Mouse (Mus musculus) thymus, adult 2 months (tissue): ENCODE data around the gene Trat1. TPM values are rescaled to one million over a fixed set of nuclear protein-coding genes. Genes with fewer than 3 reads are reported as not detected.
A peak's percentile ranks its signal among the peaks of the same experiment; 100 is the strongest.

Experiments used
- DNase-seq: peaks from one replicate; pipeline ENCODE4 v3.0.0; 2021
- H3K27ac ChIP-seq: fragments of 200-500 bp; 2 replicates; pipeline ENCODE4 v1.5.1; 2012; ENCODE audit warnings: low read length, control low read depth; ENCODE audit not compliant: control insufficient read depth, insufficient read depth
- H3K27me3 ChIP-seq: fragments of 200-500 bp; 2 replicates; pipeline ENCODE4 v1.6.1; 2012; ENCODE audit warnings: mild to moderate bottlenecking, low read length, moderate library complexity, mixed read lengths; ENCODE audit not compliant: control insufficient read depth, insufficient read depth
- H3K36me3 ChIP-seq: fragments of 200-500 bp; 2 replicates; pipeline ENCODE4 v1.6.1; 2012; ENCODE audit warnings: mild to moderate bottlenecking, low read length, moderate library complexity; ENCODE audit not compliant: control insufficient read depth, insufficient read depth
- H3K4me1 ChIP-seq: fragments of 200-500 bp; replicated peaks from 2 replicates; pipeline ENCODE4 v1.6.1; 2012; ENCODE audit warnings: low read length; ENCODE audit not compliant: control insufficient read depth, insufficient read depth
- H3K4me3 ChIP-seq: fragments of 200-500 bp; 2 replicates; pipeline ENCODE4 v1.5.1; 2012; ENCODE audit warnings: mild to moderate bottlenecking, low read length, control low read depth, moderate library complexity; ENCODE audit not compliant: control insufficient read depth, insufficient read depth
- CTCF ChIP-seq: fragments of 200-500 bp; IDR thresholded peaks from 2 replicates; pipeline ENCODE4 v1.5.1; 2012; ENCODE audit warnings: mild to moderate bottlenecking, control low read depth, low read length, moderate library complexity, borderline replicate concordance; ENCODE audit not compliant: control insufficient read depth, poor library complexity, insufficient read depth; ENCODE audit errors: extremely low read depth
- POLR2A ChIP-seq: fragments of 200-500 bp; IDR thresholded peaks from 2 replicates; pipeline ENCODE4 v1.6.1; 2012; ENCODE audit warnings: mild to moderate bottlenecking, low read length, control low read depth, moderate library complexity; ENCODE audit not compliant: control insufficient read depth, poor library complexity, insufficient read depth; ENCODE audit errors: extremely low read depth
- WGBS: fragments of 180-500 bp; shearing (Covaris S2); methylation state at CpG from one replicate; pipeline ENCODE4 v1.1.7; 2018; 5-methylcytosine and 5-hydroxymethylcytosine counted together
- polyA plus RNA-seq: library from polyadenylated mRNA; depleted of rRNA; stranded (reverse); fragments of >200 nt; gene quantifications from 2 replicates; pipeline ENCODE4 v1.2.3, GENCODE M21; 2012

The Trat1 gene
- polyA plus RNA-seq, 1 experiment, result 34.4 TPM

DNA sequence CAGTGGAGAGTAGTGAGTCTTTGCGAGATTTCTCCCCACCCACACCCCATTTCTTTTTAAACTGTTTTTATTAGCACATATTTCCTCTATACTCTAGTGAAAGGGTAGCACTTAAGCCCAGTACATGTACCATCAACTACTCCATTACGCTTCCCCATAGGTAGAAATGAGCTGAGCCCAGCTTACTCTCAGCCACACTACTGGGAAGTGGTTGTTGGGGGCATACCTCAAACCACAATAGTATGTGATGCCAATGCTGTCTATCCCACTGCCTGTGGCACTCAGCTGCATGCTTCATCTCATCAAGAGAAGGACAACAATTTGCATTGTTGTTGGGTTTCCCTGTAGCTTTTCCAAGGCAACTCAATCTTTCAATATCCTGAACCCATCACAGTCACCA lies 29.1 kb upstream of the Trat1 start:
- H3K27me3 ChIP-seq, result no peaks in the 10 kb centered on the region
- H3K36me3 ChIP-seq, result no peaks in the 10 kb centered on the region
- peaks cover 6% of the 10 kb centered on the region for H3K4me1 ChIP-seq
- no peak overlapping the region for H3K4me3 ChIP-seq
- TF ChIP-seq POLR2A, result no peak
- no peak for TF ChIP-seq CTCF
- WGBS, result 22% methylated on average over 2 of the region's 2 CpGs
- peak; percentile 31 for DNase-seq
- no peak overlapping the region for H3K27ac ChIP-seq

GRCm38 (mm10) chr16:48799470-48799869 lies 27.6 kb upstream of the Trat1 start:
- WGBS, result 90% methylated on average over 3 of the region's 3 CpGs
- TF ChIP-seq POLR2A (no peak), CTCF (no peak)
- H3K4me1 ChIP-seq, result peaks cover 6% of the 10 kb centered on the region
- DNase-seq, result no peak
- no peaks in the 10 kb centered on the region for H3K36me3 ChIP-seq
- H3K4me3 ChIP-seq, result no peak overlapping the region
- H3K27ac ChIP-seq, result no peak overlapping the region
- no peaks in the 10 kb centered on the region for H3K27me3 ChIP-seq

DNA sequence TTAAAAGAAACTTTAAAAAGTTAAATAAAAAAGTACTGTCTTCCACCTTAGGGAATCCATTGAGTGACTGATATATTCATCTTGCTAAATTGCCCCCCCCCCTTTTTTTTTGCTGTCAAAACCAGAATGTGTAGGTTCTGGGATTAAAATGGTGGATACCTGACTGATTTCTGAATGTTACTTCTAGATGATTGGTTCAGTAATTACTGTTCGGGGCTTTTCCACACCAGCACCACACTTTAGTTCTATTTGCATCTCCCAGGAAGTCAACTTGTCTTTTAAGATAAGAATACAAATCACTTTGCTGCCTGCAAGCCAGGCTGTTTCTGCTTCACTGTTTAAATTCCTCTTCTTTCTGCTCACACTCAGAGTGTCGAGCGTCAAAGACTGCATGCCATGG lies 26.5 kb upstream of the Trat1 start:
- Histone ChIP-seq H3K27me3 (no peaks in the 10 kb centered on the region), H3K27ac (no peak overlapping the region), H3K36me3 (no peaks in the 10 kb centered on the region), H3K4me3 (no peak overlapping the region), H3K4me1 (peaks cover 6% of the 10 kb centered on the region)
- DNase-seq, result no peak
- TF ChIP-seq POLR2A (no peak), CTCF (no peak)
- WGBS, result 44% methylated on average over 3 of the region's 3 CpGs

DNA sequence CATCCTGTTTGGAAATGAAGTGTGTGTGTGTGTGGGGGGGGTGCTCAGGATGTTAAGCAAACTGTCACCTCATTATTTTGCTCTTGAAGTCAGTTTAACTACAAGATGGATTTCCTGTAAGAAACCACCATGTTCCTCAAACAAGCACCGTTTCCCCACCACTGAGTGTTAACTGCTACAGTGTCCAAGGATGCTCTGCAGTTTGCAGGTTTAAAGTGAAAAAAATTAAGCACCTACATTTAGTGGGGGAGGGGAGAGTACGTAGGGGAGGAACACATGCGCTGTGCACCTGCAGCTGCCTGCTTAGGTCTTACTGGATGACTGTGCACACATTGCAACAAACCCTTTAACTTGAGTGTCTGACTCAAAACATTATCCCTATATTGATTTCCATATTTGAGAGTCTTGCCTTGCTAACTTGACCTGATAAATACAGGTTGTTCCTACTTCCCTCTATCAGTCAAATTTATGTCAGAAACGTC lies 16.9 kb upstream of the Trat1 start:
- Histone ChIP-seq H3K27ac (peak overlapping the region; percentile 73), H3K27me3 (no peaks in the 10 kb centered on the region), H3K4me1 (peaks cover 10% of the 10 kb centered on the region), H3K4me3 (no peak overlapping the region), H3K36me3 (no peaks in the 10 kb centered on the region)
- WGBS, result 4% methylated on average over 4 of the region's 4 CpGs
- TF ChIP-seq CTCF, result no peak
- TF ChIP-seq POLR2A, result no peak
- peak; percentile 50 for DNase-seq

DNA sequence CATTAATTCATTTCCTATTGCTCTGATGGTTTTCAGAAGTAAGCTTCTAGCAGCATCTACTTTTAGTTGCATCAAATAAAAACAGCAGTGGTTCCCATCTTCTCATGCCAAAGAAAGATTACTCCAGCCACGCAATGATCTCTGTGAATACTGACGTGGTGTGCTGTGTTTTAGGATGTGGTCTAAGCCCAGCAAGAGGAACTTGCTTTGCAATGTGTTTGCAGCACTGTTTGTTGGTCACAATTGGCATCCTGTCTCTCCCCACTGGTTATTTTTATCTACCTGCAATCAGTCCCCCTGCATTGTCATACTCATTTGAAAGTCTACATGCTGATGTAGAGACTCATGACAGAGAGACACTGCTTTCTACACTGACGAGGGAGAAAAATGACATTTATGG lies 14.4 kb upstream of the Trat1 start:
- peaks cover 10% of the 10 kb centered on the region for H3K4me1 ChIP-seq
- H3K27me3 ChIP-seq, result no peaks in the 10 kb centered on the region
- H3K4me3 ChIP-seq, result no peak overlapping the region
- DNase-seq, result no peak
- no peaks in the 10 kb centered on the region for H3K36me3 ChIP-seq
- no peak overlapping the region for H3K27ac ChIP-seq
- WGBS, result 6% methylated on average over 3 of the region's 3 CpGs
- TF ChIP-seq POLR2A (no peak), CTCF (no peak)

DNA sequence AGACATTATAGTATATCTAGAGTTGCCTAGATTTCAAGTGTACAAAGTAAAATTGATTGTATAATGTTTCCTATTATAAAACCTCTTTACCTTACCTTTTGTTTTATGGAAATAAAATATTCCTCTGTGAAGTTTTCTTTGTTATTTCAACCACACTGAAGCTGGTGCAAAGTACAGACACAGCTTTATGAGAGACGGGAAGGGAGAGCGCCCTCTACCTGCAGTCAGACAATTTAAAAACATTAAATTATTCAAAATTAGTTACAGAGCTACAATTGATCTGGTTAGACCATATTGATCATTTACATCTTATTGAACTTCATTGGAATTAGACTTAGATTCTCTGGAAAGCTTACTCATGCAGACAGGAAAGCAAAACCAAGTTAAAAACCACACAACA lies 5.4 kb upstream of the Trat1 start:
- TF ChIP-seq CTCF (no peak), POLR2A (no peak)
- no peaks in the 10 kb centered on the region for H3K27me3 ChIP-seq
- H3K4me1 ChIP-seq, result peaks cover 4% of the 10 kb centered on the region; the same call in 1 of the 2 replicates
- DNase-seq, result no peak
- no peaks in the 10 kb centered on the region for H3K36me3 ChIP-seq
- no peak overlapping the region for H3K4me3 ChIP-seq
- H3K27ac ChIP-seq, result no peak overlapping the region
- 16% methylated on average over 2 of the region's 2 CpGs for WGBS

DNA sequence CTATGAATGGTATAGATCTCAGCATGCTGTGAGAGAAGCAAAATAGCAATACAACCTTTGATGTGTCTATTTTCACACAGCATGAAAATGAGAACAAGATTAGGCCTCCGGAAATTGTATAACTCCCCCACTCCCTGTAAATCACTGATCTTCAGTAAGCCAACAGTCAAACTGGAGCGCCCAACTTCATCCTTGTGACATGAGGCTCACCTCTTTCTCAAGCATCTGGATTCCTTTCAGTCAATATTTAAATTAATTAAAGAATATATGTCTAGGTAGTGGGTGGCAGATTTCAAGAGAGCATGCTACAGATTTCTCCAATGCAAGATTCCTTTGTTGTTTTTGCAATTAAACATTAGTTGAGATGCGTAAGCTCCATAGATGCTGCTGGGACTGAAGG lies 2.6 kb downstream of the Trat1 start:
- peak overlapping the region; percentile 33; the same call in 1 of the 2 replicates for H3K27ac ChIP-seq
- no peak for DNase-seq
- H3K36me3 ChIP-seq, result no peaks in the 10 kb centered on the region
- no peak for TF ChIP-seq POLR2A
- TF ChIP-seq CTCF, result no peak
- peaks cover 6% of the 10 kb centered on the region for H3K4me1 ChIP-seq
- 87% methylated on average over 3 of the region's 3 CpGs for WGBS
- H3K27me3 ChIP-seq, result no peaks in the 10 kb centered on the region
- no peak overlapping the region for H3K4me3 ChIP-seq
